Mouse (Mus musculus) T-helper 1 cell (primary cell): ENCODE measurements around the gene 4930539E08Rik.

Source experiments
- in situ Hi-C: fragments of 300-600 bp; cut with MboI, MseI; formaldehyde crosslinking; loops from one replicate; pipeline ENCODE4 v1.15.1; 2025; ENCODE audit warnings: high pct_unique_total_duplicates

The 4930539E08Rik gene

GRCm38 (mm10) chr17:28915060-28915628, at the start of gene 4930539E08Rik:
Gene 4930539E08Rik (minus strand): TSS chr17:28915324.
- in situ Hi-C loops = no loop called here

GRCm38 (mm10) chr17:28961596-28961995, 46.5 kb upstream of the 4930539E08Rik start:
- in situ Hi-C loops = no loop called here

GRCm38 (mm10) chr17:28960597-28960996, 45.5 kb upstream of the 4930539E08Rik start:
- in situ Hi-C loops = no loop called here

- in situ Hi-C loops = loop anchor here (10.0 kb wide), 1 partner anchor 1420 kb away; no protein-coding TSS in a partner anchor
These were observed 39.3 kb upstream of the 4930539E08Rik start for GRCm38 (mm10) chr17:28954416-28954815.

- in situ Hi-C loops = loop anchor here (10.0 kb wide), 1 partner anchor 1418 kb away; no protein-coding TSS in a partner anchor
These were observed 38.1 kb upstream of the 4930539E08Rik start for GRCm38 (mm10) chr17:28953251-28953650.

GRCm38 (mm10) chr17:28951831-28952799, 37.0 kb upstream of the 4930539E08Rik start, which contains the start of gene Kctd20:
Gene Kctd20 (plus strand): TSS chr17:28951950.
- in situ Hi-C loops = loop anchor here (10.0 kb wide), 1 partner anchor 1417 kb away; no protein-coding TSS in a partner anchor

- in situ Hi-C loops = loop anchor here (10.0 kb wide), 1 partner anchor 1416 kb away; no protein-coding TSS in a partner anchor
These were observed 35.6 kb upstream of the 4930539E08Rik start for GRCm38 (mm10) chr17:28950751-28951150.

- in situ Hi-C loops = no loop called here
These were observed 33.5 kb upstream of the 4930539E08Rik start for GRCm38 (mm10) chr17:28948661-28949060.

- in situ Hi-C loops = no loop called here
These were observed 32.2 kb upstream of the 4930539E08Rik start for GRCm38 (mm10) chr17:28947011-28947939.

GRCm38 (mm10) chr17:28944481-28944880, 29.4 kb upstream of the 4930539E08Rik start:
- in situ Hi-C loops = no loop called here

GRCm38 (mm10) chr17:28943740-28944139, 28.6 kb upstream of the 4930539E08Rik start, which contains the start of gene Pxt1:
Gene Pxt1 (minus strand): TSS chr17:28943840.
- in situ Hi-C loops = no loop called here

- in situ Hi-C loops = no loop called here
These were observed 27.0 kb upstream of the 4930539E08Rik start for GRCm38 (mm10) chr17:28942101-28942500.

- in situ Hi-C loops = no loop called here
These were observed 25.8 kb upstream of the 4930539E08Rik start for GRCm38 (mm10) chr17:28940776-28941555.

GRCm38 (mm10) chr17:28936622-28937345, 21.7 kb upstream of the 4930539E08Rik start:
- in situ Hi-C loops = no loop called here

- in situ Hi-C loops = no loop called here
These were observed 21.0 kb upstream of the 4930539E08Rik start for GRCm38 (mm10) chr17:28936133-28936532.

- in situ Hi-C loops = no loop called here
These were observed 19.2 kb upstream of the 4930539E08Rik start for GRCm38 (mm10) chr17:28934120-28934916.

- in situ Hi-C loops = no loop called here
These were observed 17.1 kb upstream of the 4930539E08Rik start for GRCm38 (mm10) chr17:28932274-28932673.

- in situ Hi-C loops = no loop called here
These were observed 16.5 kb upstream of the 4930539E08Rik start for GRCm38 (mm10) chr17:28931436-28932211.
